Mouse (Mus musculus): ENCODE data around the gene Kif9.

The Kif9 gene

GRCm38 (mm10) chr9:110476124-110477091 is at the start of gene Kif9, which contains the start of gene Klhl18:
Gene Kif9 (plus strand): TSS chr9:110476958.
Gene Klhl18 (minus strand): TSS chr9:110476694.
- peak; percentile 92 to 94 for DNase-seq

GRCm38 (mm10) chr9:110431241-110431640 is 45.5 kb upstream of the Kif9 start:
- DNase-seq, result no peak

GRCm38 (mm10) chr9:110433045-110433444 is 43.7 kb upstream of the Kif9 start:
- no peak for DNase-seq

GRCm38 (mm10) chr9:110436041-110436440 is 40.7 kb upstream of the Kif9 start:
- no peak for DNase-seq

GRCm38 (mm10) chr9:110440049-110440448 is 36.7 kb upstream of the Kif9 start:
- no peak for DNase-seq

GRCm38 (mm10) chr9:110440559-110440958 is 36.2 kb upstream of the Kif9 start:
- DNase-seq, result no peak

GRCm38 (mm10) chr9:110448356-110448755 is 28.4 kb upstream of the Kif9 start:
- no peak for DNase-seq

GRCm38 (mm10) chr9:110448857-110449617 is 27.7 kb upstream of the Kif9 start:
- DNase-seq, result peak; percentile 58 to 62

GRCm38 (mm10) chr9:110452523-110452922 is 24.2 kb upstream of the Kif9 start:
- DNase-seq, result no peak

GRCm38 (mm10) chr9:110457926-110458325 is 18.8 kb upstream of the Kif9 start:
- no peak for DNase-seq

- DNase-seq, result no peak
Observed at GRCm38 (mm10) chr9:110459145-110459727, 17.5 kb upstream of the Kif9 start.

- peak; percentile 21 to 42 for DNase-seq
Observed at GRCm38 (mm10) chr9:110460884-110461815, 15.6 kb upstream of the Kif9 start.

- no peak for DNase-seq
Observed at GRCm38 (mm10) chr9:110462321-110462720, 14.4 kb upstream of the Kif9 start.

- DNase-seq, result no peak
Observed at GRCm38 (mm10) chr9:110463983-110464591, 12.7 kb upstream of the Kif9 start.

- no peak for DNase-seq
Observed at GRCm38 (mm10) chr9:110465336-110465735, 11.4 kb upstream of the Kif9 start.

- DNase-seq, result peak; percentile 48 to 50
Observed at GRCm38 (mm10) chr9:110466179-110466578, 10.6 kb upstream of the Kif9 start.

- DNase-seq, result no peak
Observed at GRCm38 (mm10) chr9:110477951-110478350, 1.2 kb downstream of the Kif9 start.

GRCm38 (mm10) chr9:110478639-110479038 is 1.9 kb downstream of the Kif9 start:
- no peak for DNase-seq

- no peak for DNase-seq
Observed at GRCm38 (mm10) chr9:110488841-110489240, 12.1 kb downstream of the Kif9 start.

- peak; percentile 17 to 23 for DNase-seq
Observed at GRCm38 (mm10) chr9:110490913-110491312, 14.2 kb downstream of the Kif9 start.

- DNase-seq, result no peak
Observed at GRCm38 (mm10) chr9:110525737-110526136, 49.0 kb downstream of the Kif9 start.

Data from thymus, postnatal 36 days (tissue).